Mouse (Mus musculus): ENCODE measurements around the gene Nars2. TPM values are rescaled to one million over a fixed set of nuclear protein-coding genes. Genes with fewer than 3 reads are reported as not detected.
A peak's percentile ranks its signal among the peaks of the same experiment; 100 is the strongest.

Nars2 gene
- polyA plus RNA-seq, 2 experiments from 2014 or later = 5.3 to 9.7 TPM

DNA sequence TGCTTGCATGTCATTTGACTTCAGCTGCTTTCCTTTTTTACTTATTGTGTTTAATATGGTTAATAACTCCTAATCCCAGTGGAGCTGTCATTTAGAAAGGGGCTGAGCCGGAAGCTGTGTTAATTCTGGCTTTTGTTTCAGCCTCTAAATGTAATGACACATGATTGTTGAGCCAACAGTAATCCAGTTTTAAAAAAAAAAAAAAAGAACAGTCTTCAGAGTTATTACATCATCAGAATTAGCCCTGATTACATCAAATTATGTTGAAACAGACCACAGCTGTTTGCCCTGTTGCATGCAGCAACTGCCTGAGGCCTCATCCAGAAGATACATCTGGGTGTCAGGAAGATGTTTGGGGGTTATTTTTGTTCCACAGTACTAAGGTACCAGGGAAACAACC, 123.7 kb downstream of the Nars2 start:
- ATAC-seq = no peak

GRCm38 (mm10) chr7:97076977-97077376, 125.7 kb downstream of the Nars2 start:
- ATAC-seq = no peak

DNA sequence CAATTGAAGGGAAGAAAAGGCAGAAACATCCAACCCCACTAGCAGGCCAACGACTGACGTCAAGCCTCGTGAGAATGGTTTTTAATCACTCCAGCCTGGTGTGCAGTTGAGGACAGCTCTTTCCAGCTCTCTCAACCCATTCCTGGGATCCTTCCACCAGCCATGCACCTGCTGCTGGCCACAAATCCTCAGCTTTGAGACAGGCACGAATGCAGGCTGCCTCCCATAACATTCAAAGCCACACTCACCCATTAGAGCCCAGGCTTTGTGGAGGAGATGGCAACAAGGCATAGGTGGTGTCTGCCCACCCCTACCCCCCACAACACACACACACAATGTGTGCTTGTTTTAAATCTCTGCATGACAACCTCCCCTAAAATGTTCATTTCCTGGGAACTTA, 127.4 kb downstream of the Nars2 start:
- ATAC-seq = no peak

DNA sequence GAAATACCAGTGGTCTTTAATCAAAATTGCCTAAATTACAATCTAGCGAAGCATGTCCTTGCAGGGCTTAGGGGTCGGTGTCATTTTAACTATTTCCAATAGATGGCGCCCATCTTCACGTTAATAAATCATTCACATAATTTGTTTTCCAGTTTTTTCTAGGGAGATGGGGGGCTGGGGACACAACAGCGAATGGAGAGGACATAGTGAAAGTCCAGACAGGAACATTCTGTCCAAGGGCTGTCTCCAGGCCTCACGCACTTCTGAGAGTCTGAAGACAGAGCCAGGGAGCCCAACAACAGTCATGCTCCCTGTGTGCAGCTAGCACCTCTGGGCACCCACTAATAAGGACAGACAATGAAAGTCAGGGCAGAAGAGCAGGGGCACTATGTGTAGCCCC, 127.8 kb downstream of the Nars2 start:
- ATAC-seq = no peak

GRCm38 (mm10) chr7:97079651-97080365, 128.5 kb downstream of the Nars2 start:
- ATAC-seq = no peak

DNA sequence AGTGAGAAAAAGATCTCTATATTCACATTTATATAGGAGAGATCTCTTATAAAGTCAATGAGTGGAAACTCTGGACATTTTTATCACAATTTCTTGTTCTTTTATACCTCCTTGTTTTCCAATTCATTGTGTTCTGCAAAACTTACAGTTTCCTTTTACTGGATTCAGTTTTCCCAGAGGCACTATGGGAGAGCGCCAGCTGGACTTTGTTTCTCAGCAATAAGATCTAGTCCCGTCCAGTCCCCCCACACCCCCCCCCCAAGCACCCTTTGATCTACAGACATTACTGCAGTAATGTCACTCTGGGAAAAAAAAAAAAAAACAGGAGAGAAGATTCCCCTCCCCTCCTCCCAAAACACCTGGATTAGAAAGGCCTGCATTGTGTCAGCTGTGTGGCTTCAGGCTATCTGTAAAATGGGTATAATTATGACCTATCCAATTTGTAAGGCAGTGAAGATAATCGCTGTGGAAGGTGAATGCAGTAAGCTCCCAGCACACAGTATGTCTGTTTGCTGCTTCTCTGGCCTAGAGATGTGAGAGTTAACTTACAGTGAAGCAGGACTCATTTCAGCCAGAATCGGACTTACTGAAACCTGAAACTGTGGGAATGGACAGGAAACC, 129.4 kb downstream of the Nars2 start:
- no peak for ATAC-seq

DNA sequence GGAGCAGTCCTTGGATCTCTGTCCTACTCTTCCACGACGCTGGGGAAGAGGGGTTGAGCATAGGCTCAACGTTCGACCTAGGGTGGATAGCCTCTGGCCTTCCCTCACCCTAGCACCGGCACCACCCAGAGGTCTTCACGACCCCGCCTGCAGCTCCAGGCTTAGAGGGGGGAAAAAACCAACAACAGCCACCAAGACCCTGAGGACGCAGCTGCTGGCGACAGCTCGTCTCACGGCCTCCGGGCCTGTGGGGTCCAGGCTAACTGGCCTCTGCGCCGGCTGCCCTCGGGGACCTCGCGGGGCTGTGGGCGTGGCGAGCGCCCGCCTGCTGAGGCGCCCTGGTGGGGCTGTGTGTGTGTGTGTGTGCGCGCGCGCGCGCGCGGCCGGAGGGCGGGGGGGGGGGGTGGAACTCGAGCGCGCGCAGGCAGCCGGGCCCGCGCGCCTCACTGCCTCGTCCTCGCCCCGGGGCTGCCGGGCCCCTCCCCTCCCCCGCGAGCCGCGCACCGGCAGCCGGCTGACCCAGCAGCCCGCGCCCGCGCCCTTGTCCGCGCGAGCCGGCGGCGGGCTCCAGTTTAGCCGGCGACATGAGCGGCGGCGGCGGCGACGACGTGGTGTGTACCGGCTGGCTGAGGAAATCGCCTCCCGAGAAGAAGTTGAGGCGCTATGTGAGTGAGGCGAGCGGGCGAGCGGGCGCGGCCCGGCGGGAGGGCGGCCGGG, 130.1 kb downstream of the Nars2 start, which contains the start of gene Gab2:
Gene Gab2, plus strand, starts transcription at position 345 of the 717 bp plus-strand sequence.
- peak; percentile 26 for ATAC-seq

- no peak for ATAC-seq
These were observed 130.6 kb downstream of the Nars2 start for GRCm38 (mm10) chr7:97081959-97082218.

GRCm38 (mm10) chr7:97082219-97083101, 131.2 kb downstream of the Nars2 start:
- ATAC-seq = no peak

GRCm38 (mm10) chr7:97083579-97083978, 132.3 kb downstream of the Nars2 start:
- no peak for ATAC-seq

DNA sequence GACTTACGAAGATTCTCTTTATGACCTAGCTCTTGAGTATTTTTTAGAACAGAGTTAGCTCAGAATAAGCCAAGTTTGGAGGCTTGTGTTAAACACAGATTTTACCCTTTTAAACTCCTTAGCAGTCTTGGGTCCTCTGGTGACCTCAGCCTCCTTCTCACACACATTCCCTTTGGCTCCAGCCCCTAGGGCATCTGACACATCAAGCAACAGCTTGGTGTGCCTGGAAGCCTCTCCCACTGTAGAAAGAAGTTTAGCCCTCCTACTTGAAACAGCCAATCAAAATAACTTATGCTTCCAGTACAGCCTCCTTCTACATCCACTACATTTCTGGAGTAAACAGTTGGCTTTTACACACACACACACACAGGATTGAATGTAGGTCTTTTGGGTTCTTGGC, 132.9 kb downstream of the Nars2 start:
- ATAC-seq = no peak

GRCm38 (mm10) chr7:97085291-97085690, 134.0 kb downstream of the Nars2 start:
- ATAC-seq = peak; percentile 34

DNA sequence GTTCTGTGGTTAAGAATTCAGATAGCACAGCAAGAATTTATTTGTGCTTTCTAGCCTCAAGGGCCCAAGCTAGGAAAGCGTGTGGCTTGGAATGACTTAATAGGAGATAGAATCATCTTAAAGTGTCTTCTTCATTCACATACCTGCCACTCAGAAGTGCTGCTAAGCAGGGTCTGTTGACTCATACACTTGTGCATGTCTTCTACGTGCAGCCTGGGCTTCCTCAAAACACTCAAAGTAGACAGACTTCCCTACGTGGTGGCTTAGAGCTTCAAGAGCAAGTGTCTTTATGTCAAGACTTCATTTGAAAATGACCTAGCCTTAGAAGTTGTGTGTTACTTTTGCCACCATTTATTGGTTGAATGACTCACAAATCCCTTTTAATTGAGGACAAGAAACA, 142.9 kb downstream of the Nars2 start:
- no peak for ATAC-seq

- no peak for ATAC-seq
These were observed 156.8 kb downstream of the Nars2 start for GRCm38 (mm10) chr7:97108119-97108518.

Other genes starting within 250 kb of the Nars2 start
- under 1 TPM in 1 of 2 experiments, not detected in 1; 0.11 TPM for gene Gab2, start 130.1 kb downstream of the Nars2 start, polyA plus RNA-seq (2017; shearing (Covaris generic))